Mouse (Mus musculus) urinary bladder, postnatal 0 days (tissue): ENCODE results near the gene Mcm10. TPM values are rescaled to one million over a fixed set of nuclear protein-coding genes. Genes with fewer than 3 reads are reported as not detected.

ENCODE experiments used
- polyA plus RNA-seq: library from polyadenylated mRNA; unstranded; fragments of >200 nt; fragmentation: Nextera tagmentation; extraction: Ambion mirVana; gene quantifications from 2 replicates; pipeline ENCODE4 v1.2.1, GENCODE M21; 2015

The Mcm10 gene
- 5.9 and 7.0 TPM in 2 replicates for polyA plus RNA-seq

GRCm38 (mm10) chr2:5012491-5013324 is at the start of gene Mcm10:
Mcm10 (minus strand) TSS chr2:5012791.

GRCm38 (mm10) chr2:4975807-4976206 is 36.8 kb downstream of the Mcm10 start, which contains the start of gene Ucma:
Ucma (plus strand) TSS chr2:4976122.

Other genes starting within 250 kb of the Mcm10 start
- gene Sephs1, start 131.2 kb downstream of the Mcm10 start, polyA plus RNA-seq = 28.8 and 30.4 TPM in 2 replicates
- 84.6 and 102 TPM in 2 replicates for gene Phyh, start 93.8 kb downstream of the Mcm10 start, polyA plus RNA-seq
- not detected in 2 replicates for gene Ucma, start 36.7 kb downstream of the Mcm10 start, polyA plus RNA-seq
- 18.8 and 20.3 TPM in 2 replicates for gene Optn, start 51.3 kb upstream of the Mcm10 start, polyA plus RNA-seq
- gene Ccdc3, start 125.0 kb upstream of the Mcm10 start, polyA plus RNA-seq = 9.2 and 11.7 TPM in 2 replicates